Mouse (Mus musculus) megakaryocyte, adult 5-6 weeks (primary cell): ENCODE data around the gene Ablim1. TPM values are rescaled to one million over a fixed set of nuclear protein-coding genes. Genes with fewer than 3 reads are reported as not detected.
"Not testable (repeated sequence)": the region's sequence is repeated elsewhere in the genome, so short reads cannot be mapped to it uniquely, and the experiment has no call there.

Experiments used
- ATAC-seq: 2 replicates; pipeline ENCODE4 v1.8.0; 2016; ENCODE audit warnings: mild to moderate bottlenecking, inconsistent platforms; ENCODE audit not compliant: poor library complexity, severe bottlenecking
- total RNA-seq, 2 experiments: library from RNA; stranded (forward) in 1 of 2; stranded (reverse) in 1 of 2; fragments of 153-499, 151-499 nt in 1 of 2; fragments of 221-1000, 200-1000 nt in 1 of 2; gene quantifications; 2 replicates each; pipeline versions ENCODE4 v1.2.3 to v1.2.4; 2015 to 2017

Ablim1 gene
- total RNA-seq, 2 experiments from 2014 or later: 1.7 to 2.6 TPM

GRCm38 (mm10) chr19:57161978-57162727, 152.6 kb downstream of the Ablim1 start:
- no peak for ATAC-seq

GRCm38 (mm10) chr19:57161010-57161660, 153.6 kb downstream of the Ablim1 start:
- peak; percentile 67 for ATAC-seq

- ATAC-seq: no peak
Measured at GRCm38 (mm10) chr19:57157731-57158343, 156.9 kb downstream of the Ablim1 start.

GRCm38 (mm10) chr19:57155121-57155884, 159.4 kb downstream of the Ablim1 start:
- no peak for ATAC-seq

- no peak for ATAC-seq
Measured at GRCm38 (mm10) chr19:57152357-57152756, 162.4 kb downstream of the Ablim1 start.

- ATAC-seq: no peak
Measured at GRCm38 (mm10) chr19:57151504-57151903, 163.2 kb downstream of the Ablim1 start.

- peak; percentile 56; the same call in 1 of the 2 replicates for ATAC-seq
Measured at GRCm38 (mm10) chr19:57150275-57150674, 164.4 kb downstream of the Ablim1 start.

- ATAC-seq: no peak
Measured at GRCm38 (mm10) chr19:57147746-57148145, 167.0 kb downstream of the Ablim1 start.

- ATAC-seq: no peak
Measured at GRCm38 (mm10) chr19:57146936-57147335, 167.8 kb downstream of the Ablim1 start.

GRCm38 (mm10) chr19:57143646-57144045, 171.1 kb downstream of the Ablim1 start:
- no peak for ATAC-seq

GRCm38 (mm10) chr19:57141756-57142461, 172.8 kb downstream of the Ablim1 start:
- no peak for ATAC-seq

- no peak for ATAC-seq
Measured at GRCm38 (mm10) chr19:57140874-57141273, 173.8 kb downstream of the Ablim1 start.

- no peak for ATAC-seq
Measured at GRCm38 (mm10) chr19:57140071-57140470, 174.6 kb downstream of the Ablim1 start.

- ATAC-seq: no peak
Measured at GRCm38 (mm10) chr19:57138909-57139617, 175.7 kb downstream of the Ablim1 start.

GRCm38 (mm10) chr19:57138469-57138868, 176.2 kb downstream of the Ablim1 start:
- no peak for ATAC-seq

- ATAC-seq: no peak
Measured at GRCm38 (mm10) chr19:57138045-57138444, 176.7 kb downstream of the Ablim1 start.

GRCm38 (mm10) chr19:57136228-57136627, 178.5 kb downstream of the Ablim1 start:
- peak; percentile 46 for ATAC-seq

GRCm38 (mm10) chr19:57135654-57136053, 179.1 kb downstream of the Ablim1 start:
- ATAC-seq: not testable (repeated sequence)

GRCm38 (mm10) chr19:57134654-57135348, 179.9 kb downstream of the Ablim1 start:
- ATAC-seq: no peak
